Comparison of ENCODE assay signal across 7 mouse cellular contexts in genomic region chr14:57664311-57664821, GRCm38 (mm10). TPM values are rescaled to one million over a fixed set of nuclear protein-coding genes. Genes with fewer than 3 reads are reported as not detected.
A peak's percentile ranks its signal among the peaks of the same experiment; 100 is the strongest.
DNase-seq lines count a peak whose midpoint lies in the region; ATAC-seq lines count a peak whose summit lies in the region.

No protein-coding gene starts in this region.

- peak overlapping the region; percentile 91 for H3K4me3 ChIP-seq in forebrain, embryonic 10.5 days
- H3K4me3 ChIP-seq in kidney, embryonic 15.5 days (replicated peaks), result peak overlapping the region; percentile 83
- peak overlapping the region; percentile 95 for H3K4me3 ChIP-seq in midbrain, embryonic 10.5 days

- peaks cover 29% of the 10 kb centered on the region for H3K4me1 ChIP-seq in forebrain, embryonic 10.5 days
- H3K4me1 ChIP-seq in kidney, embryonic 15.5 days, result peaks cover 19% of the 10 kb centered on the region
- peaks cover 24% of the 10 kb centered on the region for H3K4me1 ChIP-seq in midbrain, embryonic 10.5 days

- H3K27ac ChIP-seq in forebrain, embryonic 10.5 days, result peak overlapping the region; percentile 98
- H3K27ac ChIP-seq in kidney, embryonic 15.5 days, result peak overlapping the region; percentile 95
- peak overlapping the region; percentile 96 for H3K27ac ChIP-seq in midbrain, embryonic 10.5 days (replicated peaks)

- peak overlapping the region; percentile 76 for H3K9ac ChIP-seq in kidney, embryonic 15.5 days

- ATAC-seq in kidney, embryonic 15.5 days (replicated peaks; ENCODE audit: low FRiP score), result peak; percentile 64

- no peaks in the 10 kb centered on the region for H3K27me3 ChIP-seq in forebrain, embryonic 10.5 days (ENCODE audit: poor library complexity, severe bottlenecking)
- H3K27me3 ChIP-seq in kidney, embryonic 15.5 days, result no peaks in the 10 kb centered on the region
- H3K27me3 ChIP-seq in midbrain, embryonic 10.5 days (ENCODE audit: low read depth, poor library complexity, severe bottlenecking), result no peaks in the 10 kb centered on the region

- under 1% methylated on average over 19 of the region's 19 CpGs for WGBS in forebrain, embryonic 10.5 days
- 0% methylated on average over 19 of the region's 19 CpGs for WGBS in kidney, embryonic 15.5 days
- WGBS in midbrain, embryonic 10.5 days, result under 1% methylated on average over 19 of the region's 19 CpGs

- peak overlapping the region; percentile 81 for H3K4me2 ChIP-seq in kidney, embryonic 15.5 days

- peaks cover 7% of the 10 kb centered on the region for H3K36me3 ChIP-seq in forebrain, embryonic 10.5 days (replicated peaks)
- H3K36me3 ChIP-seq in kidney, embryonic 15.5 days, result peaks cover 3% of the 10 kb centered on the region; the same call in 1 of the 2 replicates
- peaks cover 6% of the 10 kb centered on the region; the same call in 1 of the 2 replicates for H3K36me3 ChIP-seq in midbrain, embryonic 10.5 days

- peak; percentile 46 for DNase-seq in spleen, adult 12 weeks (ENCODE audit: low spot score)
- no peak for DNase-seq in spleen, adult 18-20 months
- DNase-seq in adrenal gland, adult 2 months, result peak; percentile 81
- DNase-seq in forebrain, embryonic 10.5 days (ENCODE audit: extremely low spot score, low spot score), result peak; percentile 47
- no peak for DNase-seq in midbrain, embryonic 10.5 days (ENCODE audit: low spot score)
- DNase-seq in retina, embryonic 14.5 days (ENCODE audit: low spot score), result no peak

- H3K9me3 ChIP-seq in forebrain, embryonic 10.5 days, result no peaks in the 10 kb centered on the region
- H3K9me3 ChIP-seq in kidney, embryonic 15.5 days (replicated peaks), result no peaks in the 10 kb centered on the region
- H3K9me3 ChIP-seq in midbrain, embryonic 10.5 days (replicated peaks), result no peaks in the 10 kb centered on the region

RNA-seq across cellular contexts. Expression of gene Xpo4, which starts 0.9 kb away (rescaled TPM):
- total RNA-seq in adrenal gland, adult 2 months (2021), result 10 to 100 TPM; 28.5 to 33.6 TPM
- 2.3 and 3.2 TPM in 2 replicates for polyA plus RNA-seq in adrenal gland, adult 2 months (2012; rRNA removed)
- polyA plus RNA-seq in forebrain, embryonic 10.5 days (2016; fragmentation: Nextera tagmentation; extraction: Ambion mirVana), result 29.3 and 30.4 TPM in 2 replicates
- 22.4 and 24.0 TPM in 2 replicates for polyA plus RNA-seq in kidney, embryonic 15.5 days (2015; fragmentation: Nextera tagmentation; extraction: Ambion mirVana)
- 26.4 and 26.5 TPM in 2 replicates for polyA plus RNA-seq in midbrain, embryonic 10.5 days (2016; fragmentation: Nextera tagmentation; extraction: Ambion mirVana)

Comparison
In these comparisons a context has a peak if more than half of its experiments do, and no peak if none do; other contexts are left out.
1. DNase-seq: peak in spleen, adult 12 weeks (single experiment), adrenal gland, adult 2 months (single experiment) and forebrain, embryonic 10.5 days (single experiment); none in spleen, adult 18-20 months (0 of 2), midbrain, embryonic 10.5 days (single experiment) and retina, embryonic 14.5 days (single experiment).
2. Peak in every context shown above with its lines, with median percentiles within 50 percentile points of each other: H3K27ac ChIP-seq and H3K4me3 ChIP-seq.